Mouse (Mus musculus) neural tube, postnatal 0 days (tissue): Measurements from ENCODE around the gene Cyp4f15. TPM values are rescaled to one million over a fixed set of nuclear protein-coding genes. Genes with fewer than 3 reads are reported as not detected.

Source experiments
- polyA plus RNA-seq: library from polyadenylated mRNA; unstranded; fragments of >200 nt; fragmentation: Nextera tagmentation; extraction: Ambion mirVana; gene quantifications from 2 replicates; pipeline ENCODE4 v1.2.1, GENCODE M21; 2015

Gene Cyp4f15
- 3.8 and 4.6 TPM in 2 replicates for polyA plus RNA-seq

DNA sequence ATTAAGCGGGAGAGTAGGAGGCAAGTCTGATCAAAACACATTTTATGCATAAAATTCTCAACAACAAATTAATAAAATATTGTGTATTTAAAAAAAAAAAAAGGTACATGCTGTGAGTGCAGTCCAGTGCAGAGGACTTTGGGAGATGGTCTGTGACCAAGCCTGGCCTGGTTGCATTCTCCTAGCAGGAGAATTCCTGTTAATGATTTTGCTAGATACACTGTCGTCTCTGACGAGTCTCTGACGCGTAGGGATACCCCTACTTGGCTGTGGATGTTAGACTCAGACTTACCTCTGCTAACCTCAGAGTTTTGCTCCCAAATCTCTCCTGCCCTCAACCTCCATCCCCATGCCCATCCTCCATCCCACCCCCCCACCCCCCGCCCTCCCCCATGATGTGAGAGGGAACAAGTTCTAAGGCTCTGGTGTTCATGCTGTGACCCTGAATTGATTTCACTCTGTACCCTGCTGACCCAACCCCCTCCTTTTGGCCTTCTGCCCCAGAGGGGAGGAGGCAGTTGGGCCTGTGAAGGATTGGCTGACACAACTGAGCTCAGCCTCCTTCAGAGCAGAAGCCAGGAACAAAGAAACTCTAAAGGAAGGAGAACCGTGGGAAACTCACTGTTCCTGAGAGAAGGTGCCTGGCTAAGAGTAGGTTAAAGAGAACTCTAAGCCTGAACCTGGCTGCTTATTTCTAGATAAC, at the start of gene Cyp4f15:
Cyp4f15 (plus strand) TSS at position 580 of the 703 bp plus-strand sequence.

GRCm38 (mm10) chr17:32658712-32659111, 26.7 kb upstream of the Cyp4f15 start, which contains the start of gene Cyp4f40:
Gene Cyp4f40, plus strand, starts transcription at chr17:32658900.

Other genes with a start within 250 kb of the Cyp4f15 start
- gene Cyp4f39, start 232.9 kb upstream of the Cyp4f15 start, polyA plus RNA-seq: 1.3 and 1.4 TPM in 2 replicates
- gene Cyp4f17, start 179.6 kb upstream of the Cyp4f15 start, polyA plus RNA-seq: 10.0 and 10.3 TPM in 2 replicates
- 15.5 and 16.3 TPM in 2 replicates for gene Cyp4f16, start 149.1 kb upstream of the Cyp4f15 start, polyA plus RNA-seq
- 1.0 and 1.1 TPM in 2 replicates for gene Cyp4f37, start 64.3 kb upstream of the Cyp4f15 start, polyA plus RNA-seq
- 0.15 TPM in 1 of 2 replicates, not detected in the other for gene Cyp4f40, start 26.7 kb upstream of the Cyp4f15 start, polyA plus RNA-seq
- gene Zfp871, start 102.7 kb downstream of the Cyp4f15 start, polyA plus RNA-seq: 29.8 and 35.1 TPM in 2 replicates
- gene Zfp811, start 124.3 kb downstream of the Cyp4f15 start, polyA plus RNA-seq: 20.7 and 24.6 TPM in 2 replicates
- 10.5 and 10.8 TPM in 2 replicates for gene Zfp799, start 144.6 kb downstream of the Cyp4f15 start, polyA plus RNA-seq
- gene Zfp870, start 206.0 kb downstream of the Cyp4f15 start, polyA plus RNA-seq: 4.1 and 7.3 TPM in 2 replicates
- gene Cyp4f14, start 231.7 kb downstream of the Cyp4f15 start, polyA plus RNA-seq: 0.48 and 0.51 TPM in 2 replicates